Mouse (Mus musculus) forebrain, embryonic 16.5 days (tissue): ENCODE measurements around the gene Relt. TPM values are rescaled to one million over a fixed set of nuclear protein-coding genes. Genes with fewer than 3 reads are reported as not detected.

Experiments
- ATAC-seq: fragments of 200-750 bp; cut with Nextera tagmentation; 2 replicates; pipeline ENCODE4 v1.8.0; 2017; ENCODE audit warnings: mild to moderate bottlenecking, moderate library complexity
- H3K27ac ChIP-seq: fragments of 300-500 bp; sonication (generic); 2 replicates; pipeline ENCODE4 v1.5.1; 2014; ENCODE audit warnings: low read length, control low read depth
- H3K27me3 ChIP-seq: fragments of 300-500 bp; sonication (generic); replicated peaks from 2 replicates; pipeline ENCODE4 v1.6.1; 2014; ENCODE audit warnings: low read length; ENCODE audit not compliant: control insufficient read depth, insufficient read depth
- H3K36me3 ChIP-seq: fragments of 300-500 bp; sonication (generic); 2 replicates; pipeline ENCODE4 v1.6.1; 2014; ENCODE audit not compliant: control insufficient read depth, insufficient read depth
- H3K4me1 ChIP-seq: fragments of 300-500 bp; sonication (generic); replicated peaks from 2 replicates; pipeline ENCODE4 v1.6.1; 2014; ENCODE audit warnings: low read length; ENCODE audit not compliant: control insufficient read depth, insufficient read depth
- H3K4me2 ChIP-seq: fragments of 300-500 bp; sonication (generic); 2 replicates; pipeline ENCODE4 v1.6.1; 2014; ENCODE audit warnings: mild to moderate bottlenecking, low read length, control low read depth
- H3K4me3 ChIP-seq: fragments of 300-500 bp; sonication (generic); replicated peaks from 2 replicates; pipeline ENCODE4 v1.5.1; 2014; ENCODE audit warnings: mild to moderate bottlenecking, low read length, control low read depth
- H3K9ac ChIP-seq: fragments of 300-500 bp; sonication (generic); replicated peaks from 2 replicates; pipeline ENCODE4 v1.6.1; 2014; ENCODE audit warnings: low read depth, low read length, control low read depth
- H3K9me3 ChIP-seq: fragments of 300-500 bp; sonication (generic); 2 replicates; pipeline ENCODE4 v1.6.1; 2016; ENCODE audit warnings: low read length; ENCODE audit not compliant: control insufficient read depth
- WGBS: fragments of 180-500 bp; shearing (Covaris S2); extraction: QIAGEN DNeasy Blood & Tissue Kit; methylation state at CpG from one replicate; pipeline ENCODE4 v1.1.7; 2014; 5-methylcytosine and 5-hydroxymethylcytosine counted together
- microRNA-seq: library from miRNA; unstranded; fragments of <30 nt; microRNA quantifications from one replicate; pipeline ENCODE4, GENCODE M21; 2017
- polyA plus RNA-seq: library from polyadenylated mRNA; unstranded; fragments of >200 nt; fragmentation: Nextera tagmentation; extraction: Ambion mirVana; gene quantifications from 2 replicates; pipeline ENCODE4 v1.2.1, GENCODE M21; 2015

The Relt gene
- polyA plus RNA-seq, 1 experiment from 2014 or later: 3.9 TPM

- Histone ChIP-seq H3K27me3 (no peaks in the 10 kb centered on the region), H3K4me2 (no peak overlapping the region), H3K4me1 (no peaks in the 10 kb centered on the region), H3K9ac (no peak overlapping the region), H3K4me3 (no peak overlapping the region), H3K27ac (no peak overlapping the region), H3K36me3 (no peaks in the 10 kb centered on the region), H3K9me3 (no peaks in the 10 kb centered on the region)
- 61% methylated on average over 3 of the region's 3 CpGs for WGBS
- no peak for ATAC-seq
Observed at GRCm38 (mm10) chr7:100798810-100799209, 64.4 kb downstream of the Relt start.

Small RNAs within 50 kb of the gene (microRNA-seq; reads per million reads assigned to microRNA genes)
- 49.7 reads per million, percentile 44 among the genes with 10 or more reads in this experiment for gene Mir3102

Other genes starting within 250 kb of the Relt start
- gene Plekhb1, start 201.0 kb downstream of the Relt start, polyA plus RNA-seq: 7.1 and 7.6 TPM in 2 replicates
- 118 and 119 TPM in 2 replicates for gene Fam168a, start 156.8 kb downstream of the Relt start, polyA plus RNA-seq
- gene Arhgef17, start 68.7 kb upstream of the Relt start, polyA plus RNA-seq: 8.5 and 10.2 TPM in 2 replicates
- 2.6 and 2.9 TPM in 2 replicates for gene P2ry6, start 111.2 kb upstream of the Relt start, polyA plus RNA-seq
- gene P2ry2, start 149.4 kb upstream of the Relt start, polyA plus RNA-seq: not detected in 2 replicates
- gene Fchsd2, start 229.4 kb upstream of the Relt start, polyA plus RNA-seq: 45.5 and 50.4 TPM in 2 replicates